Mouse (Mus musculus) kidney, embryonic 15.5 days (tissue): ENCODE data around the gene Xlr5b. TPM values are rescaled to one million over a fixed set of nuclear protein-coding genes. Genes with fewer than 3 reads are reported as not detected.
"Not testable (repeated sequence)": the region's sequence is repeated elsewhere in the genome, so short reads cannot be mapped to it uniquely, and the experiment has no call there.

ENCODE experiments used
- ATAC-seq: fragments of 200-750 bp; cut with Nextera tagmentation; replicated peaks from 2 replicates; pipeline ENCODE4 v1.8.0; 2017; ENCODE audit warnings: moderate TSS enrichment; ENCODE audit not compliant: low FRiP score
- H3K27ac ChIP-seq: fragments of 300-500 bp; sonication (generic); 2 replicates; pipeline ENCODE4 v1.5.1; 2015; ENCODE audit warnings: mild to moderate bottlenecking, inconsistent platforms
- H3K27me3 ChIP-seq: fragments of 300-500 bp; sonication (generic); 2 replicates; pipeline ENCODE4 v1.6.1; 2015; ENCODE audit warnings: inconsistent platforms
- H3K36me3 ChIP-seq: fragments of 300-500 bp; sonication (generic); 2 replicates; pipeline ENCODE4 v1.6.1; 2015; ENCODE audit warnings: inconsistent platforms
- H3K4me1 ChIP-seq: fragments of 300-500 bp; sonication (generic); 2 replicates; pipeline ENCODE4 v1.6.1; 2015; ENCODE audit warnings: inconsistent platforms
- H3K4me2 ChIP-seq: fragments of 300-500 bp; sonication (generic); 2 replicates; pipeline ENCODE4 v1.6.1; 2015; ENCODE audit warnings: moderate library complexity, mild to moderate bottlenecking, inconsistent platforms
- H3K4me3 ChIP-seq: fragments of 300-500 bp; sonication (generic); replicated peaks from 2 replicates; pipeline ENCODE4 v1.5.1; 2015; ENCODE audit warnings: mild to moderate bottlenecking, inconsistent platforms
- H3K9ac ChIP-seq: fragments of 300-500 bp; sonication (generic); 2 replicates; pipeline ENCODE4 v1.6.1; 2015; ENCODE audit warnings: mild to moderate bottlenecking, inconsistent platforms
- H3K9me3 ChIP-seq: fragments of 300-500 bp; sonication (generic); replicated peaks from 2 replicates; pipeline ENCODE4 v1.6.1; 2016; ENCODE audit warnings: inconsistent platforms
- WGBS: fragments of 180-500 bp; shearing (Covaris S2); methylation state at CpG from one replicate; pipeline ENCODE4 v1.1.7; 2015; ENCODE audit warnings: mixed read lengths; 5-methylcytosine and 5-hydroxymethylcytosine counted together
- polyA plus RNA-seq: library from polyadenylated mRNA; unstranded; fragments of >200 nt; fragmentation: Nextera tagmentation; extraction: Ambion mirVana; gene quantifications from 2 replicates; pipeline ENCODE4 v1.2.1, GENCODE M21; 2015

Xlr5b gene
- not detected in 2 replicates for polyA plus RNA-seq

GRCm38 (mm10) chrX:73148496-73148895 is at the start of gene Xlr5b:
Gene Xlr5b, plus strand, starts transcription at chrX:73148796.
- H3K27me3 ChIP-seq, H3K4me1 ChIP-seq, H3K36me3 ChIP-seq, H3K9me3 ChIP-seq, H3K27ac ChIP-seq, ATAC-seq, H3K9ac ChIP-seq, H3K4me3 ChIP-seq, H3K4me2 ChIP-seq: not testable (repeated sequence)
- WGBS = no CpG with 5 or more reads among the region's 20 CpGs

- H3K4me2 ChIP-seq, H3K27ac ChIP-seq, H3K27me3 ChIP-seq, H3K9ac ChIP-seq, ATAC-seq, H3K4me3 ChIP-seq, H3K36me3 ChIP-seq, H3K9me3 ChIP-seq, H3K4me1 ChIP-seq: not testable (repeated sequence)
- WGBS = no CpG with 5 or more reads among the region's 7 CpGs
Observed at GRCm38 (mm10) chrX:73116747-73117146, 31.8 kb upstream of the Xlr5b start, which contains the start of gene Gm14685. Gene Gm14685, plus strand, starts transcription at chrX:73117047.

GRCm38 (mm10) chrX:73122859-73123829 is 25.5 kb upstream of the Xlr5b start:
- not testable (repeated sequence) for H3K27me3 ChIP-seq, H3K36me3 ChIP-seq, H3K9me3 ChIP-seq, H3K27ac ChIP-seq, H3K4me2 ChIP-seq, H3K4me3 ChIP-seq, H3K9ac ChIP-seq, ATAC-seq, H3K4me1 ChIP-seq
- WGBS = no CpG with 5 or more reads among the region's 12 CpGs

GRCm38 (mm10) chrX:73143218-73143618 is 5.4 kb upstream of the Xlr5b start:
- H3K4me1 ChIP-seq, H3K9ac ChIP-seq, H3K4me3 ChIP-seq, H3K27me3 ChIP-seq, H3K4me2 ChIP-seq, H3K36me3 ChIP-seq, H3K27ac ChIP-seq, H3K9me3 ChIP-seq, ATAC-seq: not testable (repeated sequence)
- WGBS = no CpG with 5 or more reads among the region's 7 CpGs

- not testable (repeated sequence) for H3K9me3 ChIP-seq, ATAC-seq, H3K4me2 ChIP-seq, H3K36me3 ChIP-seq, H3K27me3 ChIP-seq, H3K4me3 ChIP-seq, H3K9ac ChIP-seq, H3K27ac ChIP-seq, H3K4me1 ChIP-seq
- no CpG with 5 or more reads among the region's 7 CpGs for WGBS
Observed at GRCm38 (mm10) chrX:73149350-73149749, 754 bp downstream of the Xlr5b start, which contains the start of gene DXBay18. Gene DXBay18, minus strand, starts transcription at chrX:73149450.

GRCm38 (mm10) chrX:73176889-73177288 is 28.3 kb downstream of the Xlr5b start, which contains the start of gene Spin2d:
Gene Spin2d, minus strand, starts transcription at chrX:73176989.
- H3K4me2 ChIP-seq = not testable (repeated sequence)

GRCm38 (mm10) chrX:73191934-73192333 is 43.3 kb downstream of the Xlr5b start, which contains the start of gene Xlr3b:
Gene Xlr3b, plus strand, starts transcription at chrX:73192207.
- not testable (repeated sequence) for H3K27me3 ChIP-seq, H3K4me2 ChIP-seq, H3K9me3 ChIP-seq, H3K4me3 ChIP-seq, H3K36me3 ChIP-seq, H3K9ac ChIP-seq, H3K4me1 ChIP-seq, H3K27ac ChIP-seq
- WGBS = 81% methylated on average over 12 of the region's 12 CpGs
- ATAC-seq = 0 out of 2 replicates have a peak, but pooled peaks have one; percentile 25

More at GRCm38 (mm10) chrX:73176889-73177288, 28.3 kb downstream of the Xlr5b start, which contains the start of gene Spin2d:
- not testable (repeated sequence) for H3K4me1 ChIP-seq, H3K9ac ChIP-seq, H3K9me3 ChIP-seq, ATAC-seq, H3K4me3 ChIP-seq, H3K36me3 ChIP-seq, H3K27me3 ChIP-seq, H3K27ac ChIP-seq
- WGBS = 82% methylated on average over 10 of the region's 15 CpGs

Other genes with a start within 250 kb of the Xlr5b start
- 90.4 and 106 TPM in 2 replicates for gene Cetn2, start 230.4 kb upstream of the Xlr5b start, polyA plus RNA-seq
- 27.2 and 28.8 TPM in 2 replicates for gene Nsdhl, start 230.2 kb upstream of the Xlr5b start, polyA plus RNA-seq
- 6.2 and 7.2 TPM in 2 replicates for gene Zfp185, start 161.5 kb upstream of the Xlr5b start, polyA plus RNA-seq
- 0.09 TPM in 2 replicates for gene Pnma5, start 111.7 kb upstream of the Xlr5b start, polyA plus RNA-seq
- 0.10 TPM in 1 of 2 replicates, not detected in the other for gene Pnma3, start 84.0 kb upstream of the Xlr5b start, polyA plus RNA-seq
- gene Xlr4a, start 66.3 kb upstream of the Xlr5b start, polyA plus RNA-seq = 0.36 and 1.4 TPM in 2 replicates
- 3.3 and 3.8 TPM in 2 replicates for gene Xlr3a, start 51.7 kb upstream of the Xlr5b start, polyA plus RNA-seq
- not detected in 2 replicates for gene Gm14685, start 31.7 kb upstream of the Xlr5b start, polyA plus RNA-seq
- not detected in 2 replicates for gene DXBay18, start 654 bp downstream of the Xlr5b start, polyA plus RNA-seq
- not detected in 2 replicates for gene Spin2d, start 28.2 kb downstream of the Xlr5b start, polyA plus RNA-seq
- 14.2 and 14.4 TPM in 2 replicates for gene Xlr3b, start 43.4 kb downstream of the Xlr5b start, polyA plus RNA-seq
- 0.81 and 1.00 TPM in 2 replicates for gene Xlr4b, start 65.5 kb downstream of the Xlr5b start, polyA plus RNA-seq
- 9.5 and 11.3 TPM in 2 replicates for gene F8a, start 79.5 kb downstream of the Xlr5b start, polyA plus RNA-seq
- 0.22 and 0.30 TPM in 2 replicates for gene Xlr4c, start 94.3 kb downstream of the Xlr5b start, polyA plus RNA-seq
- gene Xlr3c, start 116.6 kb downstream of the Xlr5b start, polyA plus RNA-seq = not detected in 2 replicates
- not detected in 2 replicates for gene Xlr5a, start 144.2 kb downstream of the Xlr5b start, polyA plus RNA-seq
- not detected in 2 replicates for gene Xlr5c, start 144.2 kb downstream of the Xlr5b start, polyA plus RNA-seq
- not detected in 2 replicates for gene Gm45015, start 188.0 kb downstream of the Xlr5b start, polyA plus RNA-seq
- 13.3 and 14.3 TPM in 2 replicates for gene Zfp275, start 193.8 kb downstream of the Xlr5b start, polyA plus RNA-seq
- gene Gm18336, start 249.9 kb downstream of the Xlr5b start, polyA plus RNA-seq = not detected in 2 replicates